Mouse (Mus musculus) ES-Bruce4 (cell line): ENCODE measurements at regions not wholly inside any gene's neighbourhood (a gene's known extent, or its start where the extent isn't known, plus 50 kb on each side); places are given as distances from the start of the nearest gene placed in this dataset.

Experiments
- H3K27ac ChIP-seq: 2 replicates; pipeline ENCODE4 v1.5.1; 2012; ENCODE audit warnings: low read length, inconsistent platforms; ENCODE audit not compliant: insufficient read depth
- H3K27me3 ChIP-seq: 2 replicates; pipeline ENCODE4 v1.6.1; 2012; ENCODE audit warnings: mild to moderate bottlenecking, low read length, inconsistent platforms; ENCODE audit not compliant: control insufficient read depth, poor library complexity, insufficient read depth, severe bottlenecking
- H3K36me3 ChIP-seq: 2 replicates; pipeline ENCODE4 v1.6.1; 2012; ENCODE audit warnings: inconsistent platforms, mild to moderate bottlenecking, low read length, moderate library complexity; ENCODE audit not compliant: control insufficient read depth, poor library complexity, insufficient read depth, severe bottlenecking
- H3K4me1 ChIP-seq: one replicate; pipeline ENCODE4 v1.8.1; 2011; ENCODE audit warnings: low read length; ENCODE audit not compliant: control insufficient read depth, insufficient read depth
- H3K4me3 ChIP-seq: 2 replicates; pipeline ENCODE4 v1.5.1; 2011; ENCODE audit warnings: low read depth, mild to moderate bottlenecking, low read length
- H3K9ac ChIP-seq: 2 replicates; pipeline ENCODE4 v1.6.1; 2012; ENCODE audit warnings: low read depth, mild to moderate bottlenecking, inconsistent platforms; ENCODE audit not compliant: poor library complexity, severe bottlenecking
- H3K9me3 ChIP-seq: replicated peaks from 2 replicates; pipeline ENCODE4 v1.6.1; 2012; ENCODE audit warnings: mild to moderate bottlenecking, low read length, inconsistent platforms; ENCODE audit not compliant: control insufficient read depth, poor library complexity, insufficient read depth, severe bottlenecking
- CTCF ChIP-seq: IDR thresholded peaks from one replicate; pipeline ENCODE4 v1.8.1; 2011; ENCODE audit warnings: low read depth, low read length
- EP300 ChIP-seq: IDR thresholded peaks from 2 replicates; pipeline ENCODE4 v1.6.1; 2011; ENCODE audit warnings: low read depth, low read length; ENCODE audit not compliant: insufficient read depth
- POLR2A ChIP-seq: IDR thresholded peaks from one replicate; pipeline ENCODE4 v1.8.1; 2011; ENCODE audit warnings: low read length; ENCODE audit not compliant: insufficient read depth

GRCm38 (mm10) chr1:185079331-185079880 is 80.0 kb upstream of the Mark1 start:
- Histone ChIP-seq H3K4me1 (no peaks in the 10 kb centered on the region), H3K9me3 (peaks cover 14% of the 10 kb centered on the region), H3K36me3 (no peaks in the 10 kb centered on the region), H3K27me3 (no peaks in the 10 kb centered on the region), H3K4me3 (no peak overlapping the region), H3K9ac (no peak overlapping the region), H3K27ac (no peak overlapping the region)
- TF ChIP-seq EP300 (no peak), POLR2A (no peak), CTCF (no peak)

GRCm38 (mm10) chr1:185074001-185074400 is 74.6 kb upstream of the Mark1 start:
- H3K9ac ChIP-seq: no peak overlapping the region
- no peaks in the 10 kb centered on the region for H3K4me1 ChIP-seq
- H3K4me3 ChIP-seq: no peak overlapping the region
- H3K36me3 ChIP-seq: no peaks in the 10 kb centered on the region
- peaks cover 14% of the 10 kb centered on the region for H3K9me3 ChIP-seq
- TF ChIP-seq POLR2A: no peak
- TF ChIP-seq EP300: no peak
- no peak for TF ChIP-seq CTCF
- H3K27ac ChIP-seq: no peak overlapping the region
- H3K27me3 ChIP-seq: no peaks in the 10 kb centered on the region

- Histone ChIP-seq H3K36me3 (no peaks in the 10 kb centered on the region), H3K9me3 (peaks cover 14% of the 10 kb centered on the region), H3K9ac (no peak overlapping the region), H3K4me1 (no peaks in the 10 kb centered on the region), H3K27ac (no peak overlapping the region), H3K4me3 (no peak overlapping the region), H3K27me3 (no peaks in the 10 kb centered on the region)
- TF ChIP-seq EP300: no peak
- TF ChIP-seq CTCF: no peak
- TF ChIP-seq POLR2A: no peak
Observed at GRCm38 (mm10) chr1:185072766-185073165, 73.4 kb upstream of the Mark1 start.

GRCm38 (mm10) chr1:185071566-185071965 is 72.2 kb upstream of the Mark1 start:
- Histone ChIP-seq H3K9ac (no peak overlapping the region), H3K4me1 (no peaks in the 10 kb centered on the region), H3K27me3 (no peaks in the 10 kb centered on the region), H3K4me3 (no peak overlapping the region), H3K9me3 (peaks cover 7% of the 10 kb centered on the region; the same call in 1 of the 2 replicates), H3K36me3 (no peaks in the 10 kb centered on the region), H3K27ac (no peak overlapping the region)
- no peak for TF ChIP-seq CTCF
- TF ChIP-seq EP300: no peak
- no peak for TF ChIP-seq POLR2A

GRCm38 (mm10) chr1:185070853-185071149 is 71.4 kb upstream of the Mark1 start:
- no peaks in the 10 kb centered on the region for H3K4me1 ChIP-seq
- TF ChIP-seq POLR2A (no peak), EP300 (no peak), CTCF (no peak)
- H3K4me3 ChIP-seq: no peak overlapping the region
- H3K27ac ChIP-seq: no peak overlapping the region
- no peaks in the 10 kb centered on the region for H3K27me3 ChIP-seq
- no peak overlapping the region for H3K9ac ChIP-seq
- H3K9me3 ChIP-seq: peaks cover 2% of the 10 kb centered on the region; the same call in 1 of the 2 replicates
- no peaks in the 10 kb centered on the region for H3K36me3 ChIP-seq

GRCm38 (mm10) chr1:185070062-185070852 is 70.9 kb upstream of the Mark1 start:
- Histone ChIP-seq H3K27ac (no peak overlapping the region), H3K36me3 (no peaks in the 10 kb centered on the region), H3K9ac (no peak overlapping the region), H3K4me3 (no peak overlapping the region), H3K9me3 (no peaks in the 10 kb centered on the region), H3K4me1 (no peaks in the 10 kb centered on the region), H3K27me3 (no peaks in the 10 kb centered on the region)
- no peak for TF ChIP-seq POLR2A
- TF ChIP-seq CTCF: no peak
- TF ChIP-seq EP300: no peak
